Mouse (Mus musculus) embryonic facial prominence, embryonic 11.5 days (tissue): ENCODE data around the gene Saa2. TPM values are rescaled to one million over a fixed set of nuclear protein-coding genes. Genes with fewer than 3 reads are reported as not detected.
"Not testable (repeated sequence)": the region's sequence is repeated elsewhere in the genome, so short reads cannot be mapped to it uniquely, and the experiment has no call there.

ENCODE experiments used
- ATAC-seq: fragments of 200-750 bp; cut with Nextera tagmentation; replicated peaks from 2 replicates; pipeline ENCODE4 v1.8.0; 2017; ENCODE audit warnings: low read depth; ENCODE audit not compliant: insufficient number of reproducible peaks, low FRiP score, low TSS enrichment
- DNase-seq: peaks from one replicate; pipeline ENCODE4 v3.0.0-alpha.2; 2015; ENCODE audit warnings: low spot score
- H3K27ac ChIP-seq: fragments of 300-500 bp; sonication (generic); replicated peaks from 2 replicates; pipeline ENCODE4 v1.5.1; 2014; ENCODE audit warnings: mild to moderate bottlenecking, low read depth, low read length, control low read depth
- H3K27me3 ChIP-seq: fragments of 300-500 bp; sonication (generic); 2 replicates; pipeline ENCODE4 v1.6.1; 2014; ENCODE audit warnings: mild to moderate bottlenecking, low read length, moderate library complexity, mixed read lengths; ENCODE audit not compliant: control insufficient read depth, insufficient read depth
- H3K36me3 ChIP-seq: fragments of 300-500 bp; sonication (generic); replicated peaks from 2 replicates; pipeline ENCODE4 v1.6.1; 2014; ENCODE audit warnings: low read depth, mild to moderate bottlenecking, low read length, moderate library complexity, mixed read lengths; ENCODE audit not compliant: control insufficient read depth, insufficient read depth
- H3K4me1 ChIP-seq: fragments of 300-500 bp; sonication (generic); 2 replicates; pipeline ENCODE4 v1.6.1; 2014; ENCODE audit warnings: low read length, mixed read lengths; ENCODE audit not compliant: control insufficient read depth, insufficient read depth
- H3K4me2 ChIP-seq: fragments of 300-500 bp; sonication (generic); 2 replicates; pipeline ENCODE4 v1.6.1; 2014; ENCODE audit warnings: low read depth, mild to moderate bottlenecking, control low read depth, low read length, moderate library complexity
- H3K4me3 ChIP-seq: fragments of 300-500 bp; sonication (generic); 2 replicates; pipeline ENCODE4 v1.5.1; 2014; ENCODE audit warnings: low read depth, low read length, control low read depth
- H3K9ac ChIP-seq: fragments of 300-500 bp; sonication (generic); replicated peaks from 2 replicates; pipeline ENCODE4 v1.6.1; 2014; ENCODE audit warnings: mild to moderate bottlenecking, control low read depth, low read length
- H3K9me3 ChIP-seq: fragments of 300-500 bp; sonication (generic); replicated peaks from 2 replicates; pipeline ENCODE4 v1.6.1; 2016; ENCODE audit warnings: mild to moderate bottlenecking, low read length, inconsistent platforms, mixed read lengths; ENCODE audit not compliant: control insufficient read depth
- WGBS: fragments of 180-500 bp; shearing (Covaris S2); extraction: QIAGEN DNeasy Blood & Tissue Kit; methylation state at CpG from one replicate; pipeline ENCODE4 v1.1.7; 2014; 5-methylcytosine and 5-hydroxymethylcytosine counted together
- polyA plus RNA-seq: library from polyadenylated mRNA; unstranded; fragments of >200 nt; fragmentation: Nextera tagmentation; extraction: Ambion mirVana; gene quantifications from 2 replicates; pipeline ENCODE4 v1.2.1, GENCODE M21; 2014

Gene Saa2
- polyA plus RNA-seq, 1 experiment from 2014 or later = 1.4 TPM

DNA sequence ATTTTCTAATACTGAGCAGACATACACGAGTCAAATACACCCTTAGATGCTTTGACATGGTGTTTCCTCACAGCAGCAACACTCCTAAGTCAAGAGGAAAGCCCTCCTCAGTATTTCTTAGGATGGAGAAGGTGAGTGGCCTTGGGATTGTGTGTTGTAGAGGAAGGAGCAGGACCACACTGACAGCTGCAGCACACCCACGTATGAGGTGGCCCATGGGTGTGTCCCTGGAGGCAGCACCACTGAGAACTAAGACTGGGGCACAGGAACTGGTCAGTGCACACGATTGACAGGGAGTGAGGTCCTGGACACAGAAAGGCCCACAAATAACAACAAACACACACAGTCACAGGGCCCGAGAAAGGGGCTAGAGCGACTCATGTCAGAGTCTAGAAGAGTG lies 11.5 kb upstream of the Saa2 start:
- not testable (repeated sequence) for H3K27ac ChIP-seq, H3K4me3 ChIP-seq, H3K9me3 ChIP-seq, H3K4me2 ChIP-seq, DNase-seq, H3K27me3 ChIP-seq, ATAC-seq, H3K9ac ChIP-seq, H3K36me3 ChIP-seq, H3K4me1 ChIP-seq
- WGBS = 75% methylated on average over 5 of the region's 5 CpGs

DNA sequence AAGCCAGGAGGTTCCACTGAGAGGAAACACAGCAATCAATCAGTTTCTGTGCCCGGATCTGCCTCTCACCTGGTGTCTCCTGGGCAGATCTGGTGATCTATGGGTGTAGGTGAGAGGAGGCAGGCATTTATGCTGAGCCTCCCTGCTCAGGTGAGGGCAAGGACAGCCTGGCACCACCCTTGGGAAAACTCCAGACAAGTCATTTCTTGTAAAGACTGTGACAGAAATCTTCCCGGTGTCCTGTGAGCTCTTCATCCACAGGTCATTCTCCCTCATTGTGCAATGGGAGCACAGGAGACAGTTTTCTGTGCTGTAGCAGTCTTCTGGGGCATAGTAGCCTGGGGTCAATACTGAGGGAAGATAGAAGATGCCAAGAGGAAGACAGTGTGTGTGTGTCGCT lies 8.7 kb upstream of the Saa2 start, which contains the start of gene Saa1:
Gene Saa1 (minus strand): TSS at position 101 of the 400 bp plus-strand sequence.
- H3K9me3 ChIP-seq, H3K27me3 ChIP-seq, ATAC-seq, H3K4me3 ChIP-seq, H3K9ac ChIP-seq, H3K4me1 ChIP-seq, DNase-seq, H3K4me2 ChIP-seq, H3K27ac ChIP-seq, H3K36me3 ChIP-seq: not testable (repeated sequence)
- WGBS = 80% methylated on average over 3 of the region's 3 CpGs

DNA sequence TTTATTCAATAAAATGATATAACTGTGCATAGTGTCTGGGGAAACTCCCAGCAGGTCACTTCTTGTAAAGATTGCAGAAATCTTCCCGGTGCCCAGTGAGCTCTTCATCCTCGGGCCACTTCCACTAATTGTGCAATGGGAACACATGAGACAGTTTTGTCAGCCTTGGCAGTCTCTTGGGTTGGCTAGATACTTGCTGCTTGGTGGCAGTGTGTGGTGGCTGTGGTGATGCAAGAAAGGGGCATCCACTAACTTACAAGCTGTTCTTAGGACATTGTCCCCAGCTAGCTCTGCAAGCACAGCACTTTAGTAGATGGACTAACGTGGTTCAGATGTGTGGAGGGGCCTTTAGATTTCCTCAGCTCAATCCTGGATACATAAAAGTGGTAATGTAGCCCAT lies 5.8 kb upstream of the Saa2 start:
- WGBS = 68% methylated on average over 3 of the region's 3 CpGs
- Histone ChIP-seq H3K9me3 (no peaks in the 10 kb centered on the region), H3K4me1 (no peaks in the 10 kb centered on the region), H3K27me3 (no peaks in the 10 kb centered on the region), H3K4me2 (no peak overlapping the region), H3K27ac (no peak overlapping the region), H3K36me3 (no peaks in the 10 kb centered on the region), H3K4me3 (no peak overlapping the region), H3K9ac (no peak overlapping the region)
- ATAC-seq (no peak), DNase-seq (no peak)

DNA sequence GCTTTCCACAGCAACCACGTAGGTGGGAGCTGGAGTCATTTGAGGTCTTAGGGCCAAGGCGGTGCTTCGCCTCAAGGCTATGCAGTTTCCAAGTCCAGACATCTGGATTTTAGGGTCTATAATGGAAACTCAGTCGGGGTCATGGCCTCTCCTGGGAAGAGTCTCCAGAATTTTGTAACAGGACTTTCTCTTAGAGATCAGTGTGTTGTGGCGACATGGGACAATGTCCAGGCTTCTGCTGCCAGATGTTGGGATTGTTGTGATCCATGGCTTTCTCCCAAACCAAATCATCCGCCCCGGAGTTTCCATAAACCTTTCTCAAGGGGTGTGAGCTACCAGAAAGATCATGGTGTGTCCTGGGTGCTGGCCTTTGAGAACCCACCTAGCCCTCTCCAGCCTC lies 5.2 kb upstream of the Saa2 start:
- no peak for DNase-seq
- ATAC-seq = no peak
- Histone ChIP-seq H3K27me3 (no peaks in the 10 kb centered on the region), H3K36me3 (no peaks in the 10 kb centered on the region), H3K4me2 (no peak overlapping the region), H3K27ac (no peak overlapping the region), H3K9me3 (no peaks in the 10 kb centered on the region), H3K9ac (no peak overlapping the region), H3K4me3 (no peak overlapping the region), H3K4me1 (no peaks in the 10 kb centered on the region)
- WGBS = 72% methylated on average over 7 of the region's 7 CpGs

DNA sequence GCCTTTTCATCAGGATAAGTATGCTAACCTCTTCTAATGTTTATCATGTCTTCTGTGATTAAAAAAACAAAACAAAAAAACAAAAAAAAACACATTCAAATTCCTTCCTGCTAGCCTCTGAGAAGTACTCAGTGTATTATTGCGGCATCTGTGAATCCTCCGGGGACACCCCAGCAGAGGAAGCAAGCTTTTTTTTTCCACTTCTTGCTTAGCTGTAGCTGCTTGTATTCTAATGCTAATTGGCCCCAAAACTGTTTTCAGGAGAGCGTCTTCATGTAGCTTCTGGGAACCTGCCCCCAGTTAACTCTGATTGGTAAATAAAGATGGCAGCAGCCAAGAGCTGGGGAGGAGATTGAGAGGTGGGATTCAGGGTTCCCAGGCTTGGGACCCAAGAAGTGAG lies 3.1 kb upstream of the Saa2 start:
- DNase-seq = no peak
- Histone ChIP-seq H3K9ac (no peak overlapping the region), H3K27ac (no peak overlapping the region), H3K4me3 (no peak overlapping the region), H3K9me3 (no peaks in the 10 kb centered on the region), H3K27me3 (no peaks in the 10 kb centered on the region), H3K36me3 (no peaks in the 10 kb centered on the region), H3K4me2 (no peak overlapping the region), H3K4me1 (no peaks in the 10 kb centered on the region)
- 51% methylated on average over 3 of the region's 3 CpGs for WGBS
- ATAC-seq = no peak

DNA sequence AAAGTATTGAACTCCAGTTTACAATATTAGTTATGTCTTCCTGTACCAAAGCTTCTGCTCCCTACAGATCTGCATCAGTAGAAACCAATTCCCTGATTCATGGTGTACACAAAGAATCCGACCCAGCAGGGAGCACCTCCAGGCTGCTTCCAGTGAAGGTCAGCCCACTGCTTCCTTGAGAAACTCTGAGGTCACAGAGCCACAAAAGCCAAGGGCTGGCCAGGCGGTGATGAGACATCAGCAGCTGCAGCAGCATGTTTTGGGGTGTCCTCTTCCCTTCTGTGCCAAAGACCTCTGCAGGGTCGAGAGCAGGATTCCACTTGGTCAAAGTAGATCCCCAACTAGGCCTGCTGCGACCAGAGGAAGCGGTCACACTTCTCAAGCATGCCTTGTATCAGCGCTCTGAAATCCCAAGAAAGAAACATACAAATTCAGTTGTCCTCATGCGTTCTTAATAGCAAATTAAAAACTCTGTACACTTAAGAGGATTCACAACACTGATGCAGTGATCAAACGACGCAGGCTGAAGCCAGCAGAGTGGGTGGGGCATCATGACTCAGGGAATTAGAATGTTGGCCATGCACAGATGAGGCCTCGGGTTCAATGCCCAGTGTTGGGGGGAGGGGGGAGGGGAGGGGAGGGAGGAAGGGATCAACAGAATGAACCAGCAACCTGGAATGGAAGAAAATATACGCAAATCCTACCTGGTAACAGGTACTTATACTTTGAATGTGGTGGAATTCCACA lies 9.6 kb downstream of the Saa2 start:
- 79% methylated on average over 11 of the region's 11 CpGs for WGBS
- ATAC-seq = no peak
- Histone ChIP-seq H3K4me2 (no peak overlapping the region), H3K36me3 (no peaks in the 10 kb centered on the region; the same call in none of the 2 replicates), H3K4me1 (no peaks in the 10 kb centered on the region), H3K9ac (no peak overlapping the region), H3K27me3 (no peaks in the 10 kb centered on the region), H3K27ac (no peak overlapping the region), H3K9me3 (no peaks in the 10 kb centered on the region), H3K4me3 (no peak overlapping the region)
- no peak for DNase-seq

DNA sequence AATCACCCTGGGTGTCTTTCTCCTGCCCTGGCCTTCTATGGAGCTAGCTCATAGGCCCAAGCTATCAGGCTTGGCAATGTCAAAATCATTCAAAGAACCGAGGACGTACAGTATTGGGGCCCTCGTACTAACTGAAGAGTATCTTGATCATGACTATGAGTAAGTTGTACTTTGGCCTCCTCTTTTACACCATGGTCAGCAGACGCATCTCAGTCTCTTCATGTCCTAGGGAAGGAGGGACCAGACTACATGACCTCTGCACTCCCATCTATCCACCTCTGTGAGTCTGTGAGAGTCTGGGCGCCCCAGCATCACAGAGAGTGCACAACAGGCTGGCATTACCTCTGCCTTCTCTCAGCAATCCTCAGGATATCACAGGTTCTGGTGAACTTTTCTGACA lies 11.0 kb downstream of the Saa2 start:
- Histone ChIP-seq H3K9ac (no peak overlapping the region), H3K4me3 (no peak overlapping the region), H3K27me3 (no peaks in the 10 kb centered on the region), H3K9me3 (no peaks in the 10 kb centered on the region), H3K27ac (no peak overlapping the region), H3K4me2 (no peak overlapping the region), H3K4me1 (no peaks in the 10 kb centered on the region), H3K36me3 (no peaks in the 10 kb centered on the region; the same call in none of the 2 replicates)
- WGBS = 88% methylated on average over 5 of the region's 5 CpGs
- ATAC-seq (no peak), DNase-seq (no peak)

DNA sequence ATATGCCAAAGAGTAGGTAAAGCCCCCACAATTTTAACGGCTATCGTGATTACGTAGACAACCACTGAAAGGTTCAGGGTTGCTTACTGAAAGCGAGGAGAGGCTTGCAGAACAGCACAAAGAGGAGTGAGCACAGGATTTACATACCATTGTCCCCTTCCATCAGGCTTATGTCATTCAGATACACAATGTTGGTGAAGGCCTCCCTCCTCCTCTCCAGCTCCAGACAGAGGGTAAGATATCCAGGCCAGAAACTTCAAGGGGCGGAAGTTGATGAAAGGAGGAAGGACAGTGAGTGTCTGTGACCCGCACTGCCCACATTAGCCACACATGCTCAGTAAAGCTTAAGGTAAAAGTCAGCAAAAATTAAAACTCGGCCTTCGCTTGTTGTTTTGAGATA lies 13.1 kb downstream of the Saa2 start:
- 90% methylated on average over 8 of the region's 8 CpGs for WGBS
- no peaks in the 10 kb centered on the region; the same call in none of the 2 replicates for H3K36me3 ChIP-seq
- H3K27me3 ChIP-seq = no peaks in the 10 kb centered on the region
- no peak overlapping the region for H3K27ac ChIP-seq
- no peak overlapping the region for H3K4me3 ChIP-seq
- H3K4me1 ChIP-seq = no peaks in the 10 kb centered on the region
- DNase-seq = no peak
- H3K9me3 ChIP-seq = no peaks in the 10 kb centered on the region
- ATAC-seq = no peak
- no peak overlapping the region for H3K9ac ChIP-seq
- no peak overlapping the region for H3K4me2 ChIP-seq
